Mouse (Mus musculus) stomach, embryonic 14.5 days (tissue): ENCODE results near the gene Erc2. TPM values are rescaled to one million over a fixed set of nuclear protein-coding genes. Genes with fewer than 3 reads are reported as not detected.

ENCODE experiments used
- ATAC-seq: fragments of 200-750 bp; cut with Nextera tagmentation; 2 replicates; pipeline ENCODE4 v1.8.0; 2017; ENCODE audit warnings: low read depth, moderate TSS enrichment; ENCODE audit not compliant: insufficient number of reproducible peaks, insufficient read depth, low FRiP score
- H3K27ac ChIP-seq: fragments of 300-500 bp; sonication (generic); 2 replicates; pipeline ENCODE4 v1.5.1; 2014; ENCODE audit warnings: mild to moderate bottlenecking, low read length, moderate library complexity, mixed read lengths
- H3K27me3 ChIP-seq: fragments of 300-500 bp; sonication (generic); 2 replicates; pipeline ENCODE4 v1.6.1; 2014; ENCODE audit warnings: low read length, control low read depth, mixed read lengths; ENCODE audit not compliant: control insufficient read depth, insufficient read depth
- H3K36me3 ChIP-seq: fragments of 300-500 bp; sonication (generic); 2 replicates; pipeline ENCODE4 v1.6.1; 2014; ENCODE audit warnings: mild to moderate bottlenecking, control low read depth, low read length, moderate library complexity, mixed read lengths; ENCODE audit not compliant: control insufficient read depth, insufficient read depth
- H3K4me1 ChIP-seq: fragments of 300-500 bp; sonication (generic); 2 replicates; pipeline ENCODE4 v1.6.1; 2014; ENCODE audit warnings: low read length, control low read depth, mixed read lengths; ENCODE audit not compliant: control insufficient read depth, insufficient read depth
- H3K4me2 ChIP-seq: fragments of 300-500 bp; sonication (generic); replicated peaks from 2 replicates; pipeline ENCODE4 v1.6.1; 2014; ENCODE audit warnings: low read depth, low read length, control low read depth
- H3K4me3 ChIP-seq: fragments of 300-500 bp; sonication (generic); 2 replicates; pipeline ENCODE4 v1.5.1; 2014; ENCODE audit warnings: low read depth, low read length, control low read depth
- H3K9ac ChIP-seq: fragments of 300-500 bp; sonication (generic); replicated peaks from 2 replicates; pipeline ENCODE4 v1.6.1; 2014; ENCODE audit warnings: low read depth, mild to moderate bottlenecking, control low read depth, low read length, moderate library complexity, mixed read lengths
- H3K9me3 ChIP-seq: fragments of 300-500 bp; sonication (generic); 2 replicates; pipeline ENCODE4 v1.6.1; 2016; ENCODE audit warnings: low read depth, low read length, control low read depth; ENCODE audit not compliant: control insufficient read depth
- WGBS: fragments of 180-500 bp; shearing (Covaris S2); extraction: QIAGEN DNeasy Blood & Tissue Kit; methylation state at CpG from one replicate; pipeline ENCODE4 v1.1.7; 2014; 5-methylcytosine and 5-hydroxymethylcytosine counted together
- polyA plus RNA-seq: library from polyadenylated mRNA; unstranded; fragments of >200 nt; fragmentation: Nextera tagmentation; extraction: Ambion mirVana; gene quantifications from 2 replicates; pipeline ENCODE4 v1.2.1, GENCODE M21; 2014

Erc2 gene
- polyA plus RNA-seq, 1 experiment from 2014 or later, result 7.7 TPM

DNA sequence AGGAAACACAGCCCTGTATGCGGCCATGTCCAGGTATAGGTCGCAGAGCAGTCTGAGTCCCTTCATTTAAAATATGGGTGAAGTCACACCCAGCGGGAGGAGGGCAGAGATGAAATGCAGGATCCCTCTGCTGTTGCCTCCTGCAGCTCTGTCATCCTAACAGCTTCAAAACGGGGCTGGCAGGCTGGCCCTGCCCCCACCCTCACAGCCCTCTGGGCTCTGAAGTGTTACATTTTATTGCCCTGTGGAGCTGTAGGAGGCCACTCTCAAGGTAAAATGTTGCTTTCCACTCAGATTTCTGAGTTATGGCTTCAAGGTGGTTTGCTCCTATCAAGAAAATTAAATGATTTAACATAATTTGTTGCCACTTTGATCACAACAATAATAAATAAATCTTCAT lies 847.5 kb downstream of the Erc2 start:
- Histone ChIP-seq H3K36me3 (no peaks in the 10 kb centered on the region), H3K4me3 (no peak overlapping the region), H3K9ac (no peak overlapping the region), H3K4me2 (no peak overlapping the region), H3K9me3 (no peaks in the 10 kb centered on the region), H3K4me1 (peaks cover 6% of the 10 kb centered on the region; the same call in 1 of the 2 replicates), H3K27me3 (no peaks in the 10 kb centered on the region), H3K27ac (no peak overlapping the region)
- 30% methylated on average over 4 of the region's 4 CpGs for WGBS
- no peak for ATAC-seq

DNA sequence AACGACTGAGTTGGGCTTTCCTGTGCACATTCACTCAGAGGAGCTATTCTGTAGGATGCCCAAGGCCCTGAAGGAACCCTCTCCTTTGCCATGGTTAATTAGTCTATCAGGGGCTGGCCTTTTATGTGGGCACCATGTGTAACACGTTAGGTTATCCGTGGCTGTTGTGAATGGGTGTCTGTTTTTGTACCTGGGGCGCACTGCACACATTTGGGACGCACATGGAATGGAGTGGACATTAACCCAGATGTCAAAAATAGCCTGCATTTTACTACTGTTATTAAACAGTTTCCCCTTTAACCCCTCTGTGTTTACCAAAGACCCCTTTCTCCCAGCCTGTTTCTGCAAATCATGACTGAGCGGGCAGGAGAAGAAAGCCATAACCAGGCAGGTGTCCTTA lies 848.0 kb downstream of the Erc2 start:
- peaks cover 6% of the 10 kb centered on the region; the same call in 1 of the 2 replicates for H3K4me1 ChIP-seq

DNA sequence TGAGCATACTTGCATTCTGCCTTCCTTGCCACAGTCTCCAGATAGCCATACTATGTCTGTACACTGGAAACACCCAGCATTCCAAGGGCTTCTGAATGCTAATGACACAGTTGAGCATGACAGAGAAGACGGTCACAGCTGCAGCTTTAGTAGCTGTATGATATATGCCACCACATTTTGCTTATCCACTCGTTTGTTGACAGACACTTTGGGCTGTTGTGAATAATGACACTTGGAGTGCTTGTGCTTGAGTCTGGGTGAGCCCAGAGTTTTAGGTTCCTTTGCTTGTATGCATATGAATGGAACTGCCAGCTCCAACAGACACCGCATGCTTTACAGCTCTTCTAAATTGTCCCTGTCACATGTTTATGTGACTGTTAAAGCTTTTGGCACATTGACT lies 852.8 kb downstream of the Erc2 start:
- Histone ChIP-seq H3K27ac (no peak overlapping the region), H3K4me1 (0 out of 2 replicates have a peak, but pooled peaks cover 3% of the 10 kb centered on the region), H3K9me3 (no peaks in the 10 kb centered on the region), H3K27me3 (no peaks in the 10 kb centered on the region), H3K36me3 (no peaks in the 10 kb centered on the region), H3K4me2 (no peak overlapping the region), H3K4me3 (no peak overlapping the region), H3K9ac (no peak overlapping the region)
- ATAC-seq, result no peak
- 37% methylated on average over 3 of the region's 3 CpGs for WGBS

More for the DNA sequence above, 848.0 kb downstream of the Erc2 start:
- ATAC-seq, result no peak
- 60% methylated on average over 6 of the region's 6 CpGs for WGBS
- Histone ChIP-seq H3K4me2 (no peak overlapping the region), H3K9me3 (no peaks in the 10 kb centered on the region), H3K4me3 (no peak overlapping the region), H3K36me3 (no peaks in the 10 kb centered on the region), H3K27me3 (no peaks in the 10 kb centered on the region), H3K27ac (no peak overlapping the region), H3K9ac (no peak overlapping the region)

DNA sequence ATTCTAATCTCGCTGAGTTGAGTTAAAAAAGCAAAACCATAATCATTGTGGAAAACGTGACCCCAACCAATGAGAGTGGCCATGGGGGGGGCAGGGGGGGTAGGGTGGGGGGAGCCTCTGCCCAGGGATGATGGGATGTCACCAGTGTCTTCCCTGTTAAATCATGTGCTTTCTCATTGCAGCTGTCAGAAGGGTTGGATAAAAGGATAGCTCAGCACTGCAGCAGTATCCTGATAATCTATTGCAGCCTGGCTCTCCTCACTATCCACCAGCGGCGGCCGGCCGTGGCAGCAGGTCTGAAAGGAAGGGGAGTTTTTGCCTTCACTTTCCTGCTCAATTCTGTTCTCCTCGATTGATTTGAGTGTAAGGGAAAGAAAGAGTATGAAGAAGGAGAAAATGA lies 853.2 kb downstream of the Erc2 start:
- 32% methylated on average over 7 of the region's 7 CpGs for WGBS
- Histone ChIP-seq H3K4me3 (no peak overlapping the region), H3K4me1 (0 out of 2 replicates have a peak, but pooled peaks cover 3% of the 10 kb centered on the region), H3K4me2 (no peak overlapping the region), H3K9me3 (no peaks in the 10 kb centered on the region), H3K9ac (no peak overlapping the region), H3K27me3 (no peaks in the 10 kb centered on the region), H3K27ac (no peak overlapping the region), H3K36me3 (no peaks in the 10 kb centered on the region)
- ATAC-seq, result no peak

DNA sequence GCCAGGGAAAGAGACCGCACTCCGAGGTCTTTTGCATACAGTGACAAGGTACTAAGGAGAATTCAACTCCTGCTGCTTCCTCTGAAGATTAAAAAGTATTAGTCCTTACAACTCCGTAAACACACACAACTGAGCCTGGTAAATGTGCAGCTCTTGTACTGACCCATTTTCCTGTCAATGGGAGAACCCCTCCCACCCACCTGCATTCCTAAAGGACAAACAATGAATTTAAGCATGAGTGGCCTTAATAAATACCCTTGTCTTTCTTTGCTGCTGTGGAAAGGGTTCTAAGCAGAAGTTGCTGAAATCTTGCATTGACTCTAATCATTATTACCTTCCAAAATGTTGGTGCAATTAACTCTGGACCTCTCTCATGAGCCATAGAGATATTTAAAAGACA lies 854.5 kb downstream of the Erc2 start:
- Histone ChIP-seq H3K9me3 (no peaks in the 10 kb centered on the region), H3K27ac (no peak overlapping the region), H3K27me3 (no peaks in the 10 kb centered on the region), H3K9ac (no peak overlapping the region), H3K4me3 (no peak overlapping the region), H3K36me3 (no peaks in the 10 kb centered on the region), H3K4me1 (0 out of 2 replicates have a peak, but pooled peaks cover 3% of the 10 kb centered on the region), H3K4me2 (no peak overlapping the region)
- ATAC-seq, result no peak
- WGBS, result 61% methylated on average over 3 of the region's 3 CpGs

DNA sequence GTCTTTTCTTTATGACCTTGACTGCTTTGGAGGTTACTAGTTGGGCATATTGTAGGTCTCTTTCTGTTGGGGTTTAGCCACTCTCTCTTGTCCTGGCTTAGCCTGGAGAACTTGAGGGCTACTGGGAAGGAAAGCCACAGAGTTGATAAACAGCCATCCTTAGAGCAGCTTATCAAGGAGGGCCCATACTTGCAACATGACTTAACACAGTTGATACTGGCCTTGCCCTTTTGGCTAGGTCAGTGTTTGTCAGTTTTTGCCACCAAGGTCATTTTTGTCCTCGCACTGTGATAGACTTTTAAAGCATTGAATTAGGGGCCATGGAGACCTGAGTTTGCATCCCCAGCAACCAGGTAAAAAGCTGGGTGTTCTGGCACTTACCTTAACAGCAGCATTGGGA lies 858.6 kb downstream of the Erc2 start:
- no peaks in the 10 kb centered on the region for H3K9me3 ChIP-seq
- H3K27me3 ChIP-seq, result no peaks in the 10 kb centered on the region
- no peak overlapping the region for H3K4me3 ChIP-seq
- ATAC-seq, result no peak
- no peaks in the 10 kb centered on the region for H3K4me1 ChIP-seq
- no peak overlapping the region for H3K27ac ChIP-seq
- no peak overlapping the region for H3K4me2 ChIP-seq
- H3K9ac ChIP-seq, result no peak overlapping the region
- H3K36me3 ChIP-seq, result no peaks in the 10 kb centered on the region
- WGBS, result 81% methylated on average over 1 of the region's 1 CpGs

DNA sequence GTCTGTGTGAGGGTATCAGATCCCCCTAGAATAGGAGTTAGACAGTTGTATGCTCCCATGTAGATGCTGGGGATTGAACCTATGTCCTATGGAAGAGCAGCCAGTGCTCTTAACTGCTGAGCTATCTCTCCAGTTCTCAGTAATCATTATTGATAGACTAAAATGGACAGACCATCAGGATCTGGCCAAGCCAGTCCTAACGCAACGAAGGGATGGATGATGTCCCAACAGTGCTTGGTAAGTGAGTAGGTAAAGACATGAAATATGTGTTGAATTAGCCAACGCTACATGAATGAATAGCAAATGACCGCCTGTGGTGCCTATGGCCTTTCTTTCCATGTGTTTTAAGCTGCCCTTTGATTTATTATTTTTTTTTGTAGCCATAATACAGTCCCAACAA lies 871.6 kb downstream of the Erc2 start:
- Histone ChIP-seq H3K9me3 (no peaks in the 10 kb centered on the region), H3K9ac (no peak overlapping the region), H3K4me2 (no peak overlapping the region), H3K4me1 (no peaks in the 10 kb centered on the region), H3K27me3 (no peaks in the 10 kb centered on the region), H3K4me3 (no peak overlapping the region), H3K27ac (no peak overlapping the region), H3K36me3 (no peaks in the 10 kb centered on the region)
- ATAC-seq, result no peak
- WGBS, result 73% methylated on average over 4 of the region's 4 CpGs

DNA sequence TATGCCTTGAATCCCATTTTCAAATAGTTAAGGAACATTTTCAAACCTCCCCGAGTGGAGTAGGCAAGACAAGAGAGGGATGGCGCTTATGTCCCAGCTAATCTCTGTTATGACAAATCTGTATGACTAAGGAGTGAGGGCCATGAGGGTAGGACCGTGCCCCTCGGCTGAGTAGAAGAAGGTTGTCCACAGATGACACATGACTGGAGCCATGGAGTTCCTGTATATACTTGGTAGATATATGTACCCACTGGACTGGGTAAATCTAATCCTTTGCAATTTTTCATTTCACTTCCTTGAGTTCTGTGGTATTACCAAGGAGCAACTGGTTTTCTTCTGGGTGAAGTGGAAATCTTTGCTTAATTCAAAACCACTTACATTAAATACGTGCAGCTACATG lies 872.0 kb downstream of the Erc2 start:
- H3K27ac ChIP-seq, result no peak overlapping the region
- H3K9ac ChIP-seq, result no peak overlapping the region
- no peaks in the 10 kb centered on the region for H3K4me1 ChIP-seq
- no peaks in the 10 kb centered on the region for H3K36me3 ChIP-seq
- 61% methylated on average over 5 of the region's 5 CpGs for WGBS
- peak; percentile 49; the same call in 1 of the 2 replicates for ATAC-seq
- no peak overlapping the region for H3K4me3 ChIP-seq
- H3K4me2 ChIP-seq, result no peak overlapping the region
- no peaks in the 10 kb centered on the region for H3K9me3 ChIP-seq
- H3K27me3 ChIP-seq, result no peaks in the 10 kb centered on the region

DNA sequence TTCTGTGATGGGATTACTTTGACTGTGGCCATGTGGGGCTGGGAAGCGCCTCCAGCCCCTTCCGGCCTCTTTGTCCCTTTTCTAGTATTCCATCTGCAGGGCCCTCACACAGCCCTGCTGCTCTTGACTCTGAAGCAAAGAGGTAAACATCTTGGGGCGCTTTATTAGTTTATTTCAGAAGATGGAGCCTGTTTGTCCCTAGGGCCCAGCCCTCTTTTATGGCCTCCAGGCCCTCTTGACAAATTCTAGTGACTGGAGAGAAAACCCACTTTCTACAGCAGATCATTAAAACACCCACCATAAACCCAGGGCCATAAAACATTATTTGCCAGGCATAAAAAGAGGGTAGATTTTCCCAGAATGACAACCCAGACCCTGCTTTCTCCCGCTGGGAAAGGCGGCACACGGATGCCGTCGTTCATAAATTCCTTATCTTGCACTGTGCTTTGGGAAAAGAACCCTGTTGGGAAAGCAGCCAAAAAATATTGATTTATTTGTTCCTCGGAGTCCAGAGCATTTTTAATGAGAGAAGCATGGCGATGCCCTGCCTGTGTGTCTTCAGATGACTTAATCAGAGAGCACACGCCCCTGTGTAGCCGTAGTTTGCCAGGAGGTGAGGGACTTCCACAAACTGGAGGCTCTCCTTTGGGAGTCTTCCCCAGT lies 879.1 kb downstream of the Erc2 start:
- Histone ChIP-seq H3K4me2 (no peak overlapping the region), H3K4me1 (no peaks in the 10 kb centered on the region), H3K9ac (no peak overlapping the region), H3K27me3 (no peaks in the 10 kb centered on the region), H3K9me3 (no peaks in the 10 kb centered on the region), H3K27ac (no peak overlapping the region), H3K4me3 (no peak overlapping the region), H3K36me3 (no peaks in the 10 kb centered on the region)
- WGBS, result 43% methylated on average over 12 of the region's 12 CpGs
- no peak for ATAC-seq
